Mouse (Mus musculus) heart, adult 2 months (tissue): ENCODE measurements around the gene Prkcd. TPM values are rescaled to one million over a fixed set of nuclear protein-coding genes. Genes with fewer than 3 reads are reported as not detected.

Experiments used
- DNase-seq, 2 experiments: peaks; one replicate each; pipeline ENCODE4 v3.0.0; 2021
- H3K27ac ChIP-seq: fragments of 200-600 bp; 2 replicates; pipeline ENCODE4 v1.8.1; 2022
- H3K27me3 ChIP-seq: fragments of 200-500 bp; 2 replicates; pipeline ENCODE4 v1.6.1; 2012; ENCODE audit warnings: mild to moderate bottlenecking, low read length, inconsistent platforms, mixed read lengths; ENCODE audit not compliant: control insufficient read depth, insufficient read depth
- H3K36me3 ChIP-seq: fragments of 200-500 bp; 2 replicates; pipeline ENCODE4 v1.6.1; 2012; ENCODE audit warnings: low read length, inconsistent platforms; ENCODE audit not compliant: control insufficient read depth, insufficient read depth
- H3K4me1 ChIP-seq: fragments of 200-500 bp; 2 replicates; pipeline ENCODE4 v1.6.1; 2011; ENCODE audit warnings: low read length; ENCODE audit not compliant: control insufficient read depth, insufficient read depth
- H3K4me3 ChIP-seq: fragments of 200-600 bp; 2 replicates; pipeline ENCODE4 v1.8.1; 2022
- H3K79me2 ChIP-seq: fragments of 200-500 bp; replicated peaks from 2 replicates; pipeline ENCODE4 v1.6.1; 2012; ENCODE audit warnings: mild to moderate bottlenecking, inconsistent platforms, low read length, moderate library complexity, mixed read lengths; ENCODE audit not compliant: control insufficient read depth, insufficient read depth
- H3K9ac ChIP-seq: fragments of 200-500 bp; 2 replicates; pipeline ENCODE4 v1.6.1; 2012; ENCODE audit warnings: low read depth, mild to moderate bottlenecking, control low read depth, inconsistent platforms, low read length, mixed read lengths
- CTCF ChIP-seq: fragments of 200-600 bp; IDR thresholded peaks from 2 replicates; pipeline ENCODE4 v1.8.1; 2022; ENCODE audit warnings: antibody characterized with exemption, mild to moderate bottlenecking, moderate library complexity
- EP300 ChIP-seq: fragments of 200-500 bp; IDR thresholded peaks from 2 replicates; pipeline ENCODE4 v1.6.1; 2011; ENCODE audit warnings: low read depth, low read length, control low read depth; ENCODE audit not compliant: insufficient read depth
- POLR2A ChIP-seq: fragments of 200-500 bp; IDR thresholded peaks from 2 replicates; pipeline ENCODE4 v1.6.1; 2011; ENCODE audit warnings: mild to moderate bottlenecking, low read depth, low read length, control low read depth; ENCODE audit not compliant: insufficient read depth
- WGBS: fragments of 180-500 bp; shearing (Covaris S2); methylation state at CpG from one replicate; pipeline ENCODE4 v1.1.7; 2018; 5-methylcytosine and 5-hydroxymethylcytosine counted together
- intact Hi-C: fragments of 180-260 bp; cut with DNase I; formaldehyde crosslinking; loops from one replicate; pipeline ENCODE4 v1.15.1; 2025
- polyA plus RNA-seq: library from polyadenylated mRNA; depleted of rRNA; stranded (reverse); fragments of >200 nt; gene quantifications from 2 replicates; pipeline ENCODE4 v1.2.3, GENCODE M21; 2012
- total RNA-seq, 2 experiments: library from RNA; stranded (reverse); gene quantifications; 2 replicates each; pipeline ENCODE4 v1.2.3; 2021

Gene Prkcd
- total and polyA plus RNA-seq, 3 experiments = 10.4 to 31.7 (median 12.6) TPM

GRCm38 (mm10) chr14:30638009-30638408 lies 12.0 kb upstream of the Prkcd start:
- intact Hi-C loops = no loop called here
- DNase-seq = peak in 1 of 2 experiments; percentile 51
- H3K4me1 ChIP-seq = no peaks in the 10 kb centered on the region
- H3K27ac ChIP-seq = no peak overlapping the region
- TF ChIP-seq CTCF (no peak), EP300 (no peak), POLR2A (no peak)
- no peak overlapping the region for H3K9ac ChIP-seq
- no peak overlapping the region for H3K4me3 ChIP-seq
- no peaks in the 10 kb centered on the region for H3K36me3 ChIP-seq
- no peaks in the 10 kb centered on the region for H3K79me2 ChIP-seq
- H3K27me3 ChIP-seq = no peaks in the 10 kb centered on the region
- WGBS = 32% methylated on average over 4 of the region's 4 CpGs

GRCm38 (mm10) chr14:30637087-30637486 lies 11.1 kb upstream of the Prkcd start:
- TF ChIP-seq POLR2A (no peak), CTCF (no peak), EP300 (no peak)
- no peaks in the 10 kb centered on the region for H3K4me1 ChIP-seq
- H3K4me3 ChIP-seq = no peak overlapping the region
- 83% methylated on average over 2 of the region's 2 CpGs for WGBS
- no peak overlapping the region for H3K9ac ChIP-seq
- no peaks in the 10 kb centered on the region for H3K36me3 ChIP-seq
- intact Hi-C loops = no loop called here
- H3K27me3 ChIP-seq = no peaks in the 10 kb centered on the region
- H3K79me2 ChIP-seq = no peaks in the 10 kb centered on the region
- H3K27ac ChIP-seq = no peak overlapping the region
- DNase-seq = no peak

- H3K4me1 ChIP-seq = no peaks in the 10 kb centered on the region
- no peaks in the 10 kb centered on the region for H3K27me3 ChIP-seq
- 84% methylated on average over 9 of the region's 9 CpGs for WGBS
- no peaks in the 10 kb centered on the region for H3K79me2 ChIP-seq
- H3K27ac ChIP-seq = no peak overlapping the region
- intact Hi-C loops = no loop called here
- no peak overlapping the region for H3K9ac ChIP-seq
- no peaks in the 10 kb centered on the region for H3K36me3 ChIP-seq
- DNase-seq = no peak
- TF ChIP-seq POLR2A = no peak
- no peak for TF ChIP-seq EP300
- no peak for TF ChIP-seq CTCF
- H3K4me3 ChIP-seq = no peak overlapping the region
Measured at GRCm38 (mm10) chr14:30636499-30636898, 10.5 kb upstream of the Prkcd start.

GRCm38 (mm10) chr14:30635219-30635910 lies 9.4 kb upstream of the Prkcd start:
- intact Hi-C loops = no loop called here
- Histone ChIP-seq H3K79me2 (no peaks in the 10 kb centered on the region), H3K27me3 (no peaks in the 10 kb centered on the region), H3K9ac (no peak overlapping the region), H3K36me3 (no peaks in the 10 kb centered on the region), H3K4me1 (peaks cover 4% of the 10 kb centered on the region), H3K4me3 (no peak overlapping the region), H3K27ac (no peak overlapping the region)
- 72% methylated on average over 13 of the region's 13 CpGs for WGBS
- DNase-seq = no peak
- TF ChIP-seq CTCF (no peak), EP300 (no peak), POLR2A (no peak)

- Histone ChIP-seq H3K4me3 (no peak overlapping the region), H3K4me1 (peaks cover 5% of the 10 kb centered on the region), H3K27me3 (no peaks in the 10 kb centered on the region), H3K36me3 (no peaks in the 10 kb centered on the region), H3K79me2 (no peaks in the 10 kb centered on the region), H3K9ac (no peak overlapping the region), H3K27ac (no peak overlapping the region)
- intact Hi-C loops = no loop called here
- TF ChIP-seq CTCF (no peak), EP300 (no peak), POLR2A (no peak)
- no peak for DNase-seq
- 91% methylated on average over 1 of the region's 1 CpGs for WGBS
Measured at GRCm38 (mm10) chr14:30634418-30634817, 8.4 kb upstream of the Prkcd start.

DNA sequence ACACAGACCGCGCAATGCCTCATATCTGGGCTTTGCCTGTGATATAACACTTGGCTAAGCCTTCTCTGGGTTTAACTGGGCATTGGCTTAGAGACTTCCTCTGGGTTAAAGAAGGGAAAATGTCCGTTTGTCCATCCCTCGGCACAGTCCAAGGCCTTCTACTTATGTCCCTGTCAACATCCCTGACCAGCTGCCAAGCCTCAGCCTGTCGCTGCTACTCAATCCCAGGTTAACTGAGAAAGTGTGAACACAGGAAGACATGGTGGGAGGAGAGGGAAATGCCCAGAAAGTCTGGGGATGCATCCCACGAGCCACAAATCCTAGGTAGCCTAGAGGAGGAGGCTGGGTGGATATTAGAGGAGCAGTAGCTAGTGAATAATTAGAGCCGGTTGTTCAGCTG lies 7.7 kb upstream of the Prkcd start:
- Histone ChIP-seq H3K36me3 (no peaks in the 10 kb centered on the region), H3K4me1 (peaks cover 5% of the 10 kb centered on the region), H3K9ac (no peak overlapping the region), H3K27ac (no peak overlapping the region), H3K27me3 (no peaks in the 10 kb centered on the region), H3K4me3 (no peak overlapping the region), H3K79me2 (no peaks in the 10 kb centered on the region)
- no peak for DNase-seq
- 57% methylated on average over 7 of the region's 7 CpGs for WGBS
- intact Hi-C loops = no loop called here
- no peak for TF ChIP-seq CTCF
- TF ChIP-seq POLR2A = no peak
- no peak for TF ChIP-seq EP300
